Mouse (Mus musculus) stomach, postnatal 0 days (tissue): ENCODE data around the gene Ttc7.

Experiments used
- CTCF ChIP-seq: IDR thresholded peaks from 2 replicates; pipeline ENCODE4 v1.5.1; 2016; ENCODE audit warnings: antibody characterized with exemption, low read depth, mild to moderate bottlenecking, moderate library complexity
- EP300 ChIP-seq: optimal IDR thresholded peaks from 2 replicates; pipeline ENCODE3; 2016; ENCODE audit warnings: antibody characterized with exemption

- TF ChIP-seq CTCF, result no peak
- TF ChIP-seq EP300, result no peak
Observed at GRCm38 (mm10) chr17:87275363-87276341, 7.0 kb upstream of the Ttc7 start.
